Mouse (Mus musculus) G1E-ER4 (cell line): ENCODE data around the gene Papola. TPM values are rescaled to one million over a fixed set of nuclear protein-coding genes. Genes with fewer than 3 reads are reported as not detected.

Experiments used
- GATA1 ChIP-seq: IDR thresholded peaks from one replicate; pipeline ENCODE4 v1.8.0; 2012; ENCODE audit warnings: low read length, inconsistent platforms
- polyA plus RNA-seq: library from polyadenylated mRNA; stranded (reverse); fragments of >175 nt; gene quantifications from 2 replicates; pipeline ENCODE4 v1.2.3, GENCODE M21; 2012

The Papola gene
- polyA plus RNA-seq, 1 experiment, result 637 TPM

- TF ChIP-seq GATA1, result no peak
Observed at GRCm38 (mm10) chr12:105785000-105785774, 693 bp downstream of the Papola start.

- no peak for TF ChIP-seq GATA1
Observed at GRCm38 (mm10) chr12:105786113-105786512, 1.6 kb downstream of the Papola start.

- no peak for TF ChIP-seq GATA1
Observed at GRCm38 (mm10) chr12:105787626-105788025, 3.1 kb downstream of the Papola start.

- no peak for TF ChIP-seq GATA1
Observed at GRCm38 (mm10) chr12:105789885-105790284, 5.4 kb downstream of the Papola start.

GRCm38 (mm10) chr12:105794896-105795295 is 10.4 kb downstream of the Papola start:
- no peak for TF ChIP-seq GATA1

- TF ChIP-seq GATA1, result no peak
Observed at GRCm38 (mm10) chr12:105798001-105798400, 13.5 kb downstream of the Papola start.

GRCm38 (mm10) chr12:105805790-105806189 is 21.3 kb downstream of the Papola start:
- no peak for TF ChIP-seq GATA1

- no peak for TF ChIP-seq GATA1
Observed at GRCm38 (mm10) chr12:105806205-105806604, 21.7 kb downstream of the Papola start.

- no peak for TF ChIP-seq GATA1
Observed at GRCm38 (mm10) chr12:105807416-105807815, 22.9 kb downstream of the Papola start.

- no peak for TF ChIP-seq GATA1
Observed at GRCm38 (mm10) chr12:105808945-105809344, 24.5 kb downstream of the Papola start.

GRCm38 (mm10) chr12:105810608-105811007 is 26.1 kb downstream of the Papola start:
- peak; percentile 22 for TF ChIP-seq GATA1

- no peak for TF ChIP-seq GATA1
Observed at GRCm38 (mm10) chr12:105813957-105814356, 29.5 kb downstream of the Papola start.

GRCm38 (mm10) chr12:105823472-105823871 is 39.0 kb downstream of the Papola start:
- no peak for TF ChIP-seq GATA1

GRCm38 (mm10) chr12:105824743-105825142 is 40.2 kb downstream of the Papola start:
- TF ChIP-seq GATA1, result peak; percentile 77

GRCm38 (mm10) chr12:105825266-105825665 is 40.8 kb downstream of the Papola start:
- TF ChIP-seq GATA1, result no peak

- TF ChIP-seq GATA1, result no peak
Observed at GRCm38 (mm10) chr12:105832541-105832940, 48.0 kb downstream of the Papola start.

- TF ChIP-seq GATA1, result no peak
Observed at GRCm38 (mm10) chr12:105834926-105835325, 50.4 kb downstream of the Papola start.

GRCm38 (mm10) chr12:105835571-105835970 is 51.1 kb downstream of the Papola start:
- no peak for TF ChIP-seq GATA1

GRCm38 (mm10) chr12:105836196-105836595 is 51.7 kb downstream of the Papola start:
- TF ChIP-seq GATA1, result no peak
